Mouse (Mus musculus) 3134 (cell line): ENCODE results near the gene Sumo3.

ENCODE experiments used
- DNase-seq: peaks from one replicate; pipeline ENCODE4 v3.0.0-alpha.2; 2011; ENCODE audit warnings: low spot score; ENCODE audit not compliant: insufficient read length; ENCODE audit errors: extremely low read depth

Sumo3 gene

GRCm38 (mm10) chr10:77605908-77606826 lies at the start of gene Sumo3, which contains the start of gene Gm49325:
Gene Sumo3 (plus strand): TSS chr10:77606097.
Gene Gm49325 (plus strand): TSS chr10:77606197.
- peak; percentile 84 for DNase-seq

- DNase-seq = no peak
Observed at GRCm38 (mm10) chr10:77556631-77557030, 49.3 kb upstream of the Sumo3 start.

GRCm38 (mm10) chr10:77557641-77558040 lies 48.3 kb upstream of the Sumo3 start:
- no peak for DNase-seq

- DNase-seq = no peak
Observed at GRCm38 (mm10) chr10:77560090-77560489, 45.8 kb upstream of the Sumo3 start.

- DNase-seq = no peak
Observed at GRCm38 (mm10) chr10:77560830-77561229, 45.1 kb upstream of the Sumo3 start.

- DNase-seq = no peak
Observed at GRCm38 (mm10) chr10:77561508-77561907, 44.4 kb upstream of the Sumo3 start.

GRCm38 (mm10) chr10:77565005-77565404 lies 40.9 kb upstream of the Sumo3 start:
- DNase-seq = no peak

GRCm38 (mm10) chr10:77566651-77567050 lies 39.2 kb upstream of the Sumo3 start:
- no peak for DNase-seq

GRCm38 (mm10) chr10:77569481-77569880 lies 36.4 kb upstream of the Sumo3 start:
- DNase-seq = no peak

GRCm38 (mm10) chr10:77569973-77570658 lies 35.8 kb upstream of the Sumo3 start:
- peak; percentile 87 for DNase-seq

- DNase-seq = no peak
Observed at GRCm38 (mm10) chr10:77572225-77572624, 33.7 kb upstream of the Sumo3 start.

- DNase-seq = no peak
Observed at GRCm38 (mm10) chr10:77573162-77573561, 32.7 kb upstream of the Sumo3 start.

GRCm38 (mm10) chr10:77580027-77580920 lies 25.6 kb upstream of the Sumo3 start:
- no peak for DNase-seq

- no peak for DNase-seq
Observed at GRCm38 (mm10) chr10:77581023-77581407, 24.9 kb upstream of the Sumo3 start.

GRCm38 (mm10) chr10:77581408-77582284 lies 24.3 kb upstream of the Sumo3 start, which contains the start of gene Pttg1ip:
Gene Pttg1ip (plus strand): TSS chr10:77581720.
- peak; percentile 99 for DNase-seq

GRCm38 (mm10) chr10:77582285-77582618 lies 23.6 kb upstream of the Sumo3 start:
- no peak for DNase-seq

GRCm38 (mm10) chr10:77583795-77584422 lies 22.0 kb upstream of the Sumo3 start:
- no peak for DNase-seq

- no peak for DNase-seq
Observed at GRCm38 (mm10) chr10:77586637-77587036, 19.3 kb upstream of the Sumo3 start.

- no peak for DNase-seq
Observed at GRCm38 (mm10) chr10:77587091-77587775, 18.7 kb upstream of the Sumo3 start.
